Mouse (Mus musculus) adrenal gland, postnatal 36 days (tissue): Measurements from ENCODE around the gene Clps. TPM values are rescaled to one million over a fixed set of nuclear protein-coding genes. Genes with fewer than 3 reads are reported as not detected.

Experiments used
- DNase-seq, 2 experiments: peaks; one replicate each; pipeline ENCODE4 v3.0.0; 2021; ENCODE audit warnings: mixed read lengths in 1 of 2
- microRNA-seq: library from miRNA; unstranded; fragments of <30 nt; microRNA quantifications from one replicate; pipeline ENCODE4 v1.2.0, GENCODE M21; 2021
- total RNA-seq, 2 experiments: library from RNA; stranded (reverse); gene quantifications; 2 replicates each; pipeline ENCODE4 v1.2.3; 2021

The Clps gene
- total RNA-seq, 2 experiments from 2014 or later, result not detected

GRCm38 (mm10) chr17:28518615-28519071 lies 41.9 kb downstream of the Clps start:
- DNase-seq, result no peak

- peak; percentile 92 to 96 for DNase-seq
Measured at GRCm38 (mm10) chr17:28517956-28518614, 42.5 kb downstream of the Clps start.

GRCm38 (mm10) chr17:28517441-28517955 lies 43.1 kb downstream of the Clps start, which contains the start of gene Fkbp5:
Gene Fkbp5, minus strand, starts transcription at chr17:28517527.
- peak; percentile 63 for DNase-seq

- DNase-seq, result no peak
Measured at GRCm38 (mm10) chr17:28516881-28517280, 43.7 kb downstream of the Clps start.

GRCm38 (mm10) chr17:28515431-28516341 lies 44.9 kb downstream of the Clps start:
- DNase-seq, result peak; percentile 67 to 75

- no peak for DNase-seq
Measured at GRCm38 (mm10) chr17:28514555-28514954, 46.0 kb downstream of the Clps start.

- DNase-seq, result peak; percentile 41 to 52
Measured at GRCm38 (mm10) chr17:28513844-28514243, 46.7 kb downstream of the Clps start.

GRCm38 (mm10) chr17:28513337-28513736 lies 47.2 kb downstream of the Clps start:
- no peak for DNase-seq

GRCm38 (mm10) chr17:28512696-28513095 lies 47.9 kb downstream of the Clps start:
- DNase-seq, result peak; percentile 73 to 85

GRCm38 (mm10) chr17:28511616-28512541 lies 48.7 kb downstream of the Clps start:
- no peak for DNase-seq

GRCm38 (mm10) chr17:28510445-28511342 lies 49.9 kb downstream of the Clps start:
- peak in 1 of 2 experiments; percentile 31 for DNase-seq

Small RNA genes within 50 kb of the gene (microRNA-seq; reads per million reads assigned to microRNA genes)
- not detected for gene Gm25195
- gene Mir6969, result not detected

Other genes with a start within 250 kb of the Clps start
- 10 to 100 TPM; 23.5 to 23.7 TPM for gene Fance, start 247.2 kb downstream of the Clps start, total RNA-seq
- 100 to 1,000 TPM; 847 to 904 TPM for gene Rpl10a, start 232.3 kb downstream of the Clps start, total RNA-seq
- 10 to 100 TPM; 10.0 to 10.1 TPM for gene Tead3, start 209.9 kb downstream of the Clps start, total RNA-seq
- gene Tulp1, start 195.5 kb downstream of the Clps start, total RNA-seq, result under 1 TPM in 1 of 2 experiments, not detected in 1; 0.43 TPM
- gene Fkbp5, start 43.2 kb downstream of the Clps start, total RNA-seq, result 100 to 1,000 TPM in 1 of 2 experiments, 10 to 100 TPM in 1; 52.5 to 126 TPM
- gene Armc12, start 30.0 kb downstream of the Clps start, total RNA-seq, result not detected
- not detected for gene Clpsl2, start 11.4 kb downstream of the Clps start, total RNA-seq
- gene Lhfpl5, start 14.9 kb upstream of the Clps start, total RNA-seq, result 1 to 10 TPM; 1.3 to 1.8 TPM
- 10 to 100 TPM; 57.6 to 69.1 TPM for gene Srpk1, start 61.9 kb upstream of the Clps start, total RNA-seq
- 1 to 10 TPM; 1.2 to 2.2 TPM for gene Slc26a8, start 129.5 kb upstream of the Clps start, total RNA-seq
- gene Mapk14, start 130.6 kb upstream of the Clps start, total RNA-seq, result 10 to 100 TPM; 66.1 to 84.1 TPM
- gene AC170998.1, start 165.3 kb upstream of the Clps start, total RNA-seq, result 1 to 10 TPM; 1.1 to 1.2 TPM
- gene Mapk13, start 208.5 kb upstream of the Clps start, total RNA-seq, result 100 to 1,000 TPM in 1 of 2 experiments, 10 to 100 TPM in 1; 77.9 to 267 TPM
- 100 to 1,000 TPM in 1 of 2 experiments, 10 to 100 TPM in 1; 64.8 to 101 TPM for gene Brpf3, start 240.3 kb upstream of the Clps start, total RNA-seq